Mouse (Mus musculus) T-helper 17 cell (primary cell): ENCODE measurements around the gene Cyren.

Source experiments
- in situ Hi-C, 2 experiments: fragments of 300-600 bp; cut with MboI, MseI; formaldehyde crosslinking; loops; 1 replicate in 1 of 2; 2 replicates in 1 of 2; pipeline ENCODE4 v1.15.1; 2025; ENCODE audit warnings: high pct_unique_total_duplicates in 2 of 2

Cyren gene

DNA sequence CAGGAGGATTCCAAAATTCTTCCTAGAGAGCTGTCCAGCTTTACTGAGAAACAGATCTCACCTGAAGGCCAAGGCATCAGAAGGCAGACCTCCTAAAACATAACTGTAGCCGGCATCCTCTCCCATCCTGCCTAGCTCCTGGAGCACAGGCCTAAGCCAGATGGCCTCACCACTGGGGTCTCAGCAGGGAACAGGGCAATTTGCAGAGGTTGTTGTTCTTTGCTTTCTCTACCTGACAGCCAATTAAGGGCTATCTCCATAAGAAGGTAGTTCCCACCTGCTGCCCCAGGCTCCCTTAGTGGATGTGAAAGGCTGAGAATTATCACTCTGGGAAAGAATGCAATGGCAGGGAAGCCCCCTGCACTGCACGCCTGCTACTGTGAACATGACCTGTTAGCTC, 23.1 kb upstream of the Cyren start:
- in situ Hi-C loops, result no loop called here

DNA sequence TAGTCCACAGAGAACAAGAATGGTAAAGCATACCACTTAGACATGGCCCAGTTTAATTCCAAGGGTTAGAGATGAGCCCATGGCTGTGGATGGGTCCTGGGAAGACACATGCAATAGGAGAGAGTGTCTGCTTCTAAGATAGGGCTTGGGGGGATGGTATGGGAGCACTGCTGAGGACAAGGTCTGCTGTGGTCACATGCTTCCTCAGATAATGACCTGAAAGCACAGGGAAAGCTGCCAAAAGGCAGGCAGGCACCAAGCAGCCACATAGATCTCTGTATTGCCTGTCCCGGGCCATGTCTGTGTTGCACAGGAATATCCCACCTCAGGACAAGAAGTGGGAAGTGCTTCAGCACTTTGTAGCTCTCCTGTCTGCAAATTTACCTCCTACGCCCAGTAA, 21.3 kb upstream of the Cyren start:
- in situ Hi-C loops, result no loop called here

DNA sequence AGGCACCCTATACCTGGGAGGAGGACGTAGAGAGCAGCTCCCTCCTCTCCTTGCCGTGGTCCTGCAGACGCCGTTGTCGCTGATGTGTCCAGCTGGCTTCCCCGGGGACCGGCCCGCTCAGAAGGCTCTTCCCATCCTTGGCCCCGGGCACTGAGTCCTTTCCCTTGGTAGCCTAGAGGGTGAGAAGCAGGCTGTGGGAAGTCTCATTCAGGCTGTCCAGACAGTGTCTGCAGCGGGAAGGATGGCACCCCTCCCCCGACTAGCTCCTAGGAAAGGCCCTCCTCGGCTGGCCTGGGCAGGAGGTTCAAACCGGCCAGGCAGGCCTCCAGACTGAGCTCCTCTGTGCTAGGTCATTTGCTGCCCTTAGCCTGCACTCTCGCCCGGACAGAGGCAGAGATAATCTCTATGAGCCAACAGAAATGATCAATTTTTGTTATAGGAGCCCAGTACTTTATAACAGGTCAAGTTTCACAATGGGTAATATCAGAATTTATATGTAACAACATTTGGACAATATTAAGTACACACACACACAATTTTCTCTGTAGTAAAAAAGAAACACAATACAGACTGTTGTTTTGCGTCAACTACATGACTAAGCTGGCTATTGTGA, 18.4 kb upstream of the Cyren start:
- in situ Hi-C loops, result no loop called here

DNA sequence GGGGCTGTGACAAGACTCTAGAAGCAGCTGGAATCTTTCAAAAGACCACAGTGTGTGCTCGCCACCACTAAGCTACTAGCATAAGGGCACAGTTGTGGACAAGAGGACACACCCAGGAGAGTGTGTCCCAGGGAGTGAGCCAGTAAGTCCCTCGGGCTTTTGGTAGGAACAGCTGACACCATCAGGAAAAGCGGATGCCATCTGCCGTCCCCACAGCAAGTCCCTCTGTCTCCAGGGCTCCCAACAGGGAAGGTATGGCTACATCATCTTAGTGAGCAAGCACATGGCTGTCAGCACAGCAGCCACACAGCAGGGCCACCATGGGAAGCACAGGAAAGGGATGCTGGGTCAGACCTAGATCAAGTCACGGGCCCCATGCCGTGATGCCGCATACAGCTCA, 17.7 kb upstream of the Cyren start:
- in situ Hi-C loops, result no loop called here

DNA sequence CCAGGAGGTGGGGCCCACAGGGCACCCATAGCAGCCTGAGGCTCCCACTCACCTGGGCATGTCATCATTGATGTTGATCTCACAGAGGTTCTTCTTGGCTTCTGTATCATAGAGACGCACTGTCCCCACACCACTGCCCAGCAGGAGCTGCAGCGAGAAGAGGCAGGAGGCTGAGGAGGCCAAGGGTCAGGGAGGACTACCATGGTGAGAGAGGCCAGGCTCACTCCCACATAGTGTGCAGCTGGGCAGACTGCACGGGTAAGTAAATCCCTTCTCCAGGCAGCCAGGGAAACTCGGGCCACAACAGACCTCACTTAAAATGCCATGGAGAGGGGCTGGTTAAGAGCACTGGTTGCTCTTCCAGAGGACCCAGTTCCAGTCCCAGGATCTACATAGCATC, 11.3 kb upstream of the Cyren start:
- in situ Hi-C loops, result no loop called here

DNA sequence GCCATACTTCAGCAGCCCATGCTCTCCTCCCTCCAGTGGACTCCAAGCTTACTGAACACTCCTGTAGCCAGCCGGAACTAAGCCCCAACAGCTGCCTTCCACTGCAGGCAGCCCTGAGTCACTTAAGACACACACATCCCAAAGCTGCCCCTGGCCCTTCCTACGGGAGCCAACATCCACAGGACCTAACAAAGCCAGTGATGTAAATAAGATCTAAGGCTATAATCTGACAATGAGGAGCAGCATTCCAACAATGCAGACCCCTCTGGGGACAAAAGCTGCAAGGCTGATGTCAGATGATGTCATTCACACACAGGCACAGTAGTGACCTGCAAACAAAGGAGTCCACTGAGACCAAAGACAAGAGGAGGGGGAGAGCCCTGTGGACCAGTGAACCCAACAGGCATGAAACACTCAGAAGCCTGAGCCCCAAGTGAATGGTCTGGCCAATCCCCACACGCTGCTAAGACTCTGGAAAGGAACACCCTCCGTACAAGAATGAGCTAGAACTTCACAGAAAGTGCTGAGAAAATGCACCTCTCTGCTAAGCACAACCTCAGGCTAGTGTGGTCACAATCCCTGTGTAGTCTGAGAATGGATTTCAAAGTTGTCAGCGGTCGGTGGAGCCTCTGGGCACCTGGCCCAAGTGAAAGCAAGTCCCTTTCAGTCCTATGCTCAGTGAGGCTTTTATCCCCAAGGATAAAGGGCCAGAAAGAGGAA, 9.4 kb upstream of the Cyren start:
- in situ Hi-C loops, result no loop called here

DNA sequence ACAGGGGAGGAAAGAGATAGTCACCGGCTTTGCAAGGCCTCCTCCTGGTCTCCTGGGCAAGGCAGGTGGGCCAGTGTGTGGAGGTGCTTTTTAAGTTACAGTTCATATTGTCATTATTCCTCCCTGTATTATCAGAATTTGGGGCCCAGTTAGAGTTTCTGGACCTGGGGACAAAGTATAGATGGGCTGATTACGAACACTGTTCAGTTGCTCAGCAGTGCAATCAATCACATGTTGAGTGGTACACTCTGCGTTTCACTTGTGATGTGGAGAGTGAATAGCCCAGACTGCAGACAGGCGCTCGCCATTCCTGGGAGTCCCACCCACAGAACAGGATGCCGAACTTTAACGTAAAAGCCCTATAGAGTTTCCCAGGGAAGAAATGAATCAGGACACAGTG, 6.9 kb upstream of the Cyren start:
- in situ Hi-C loops, result no loop called here

DNA sequence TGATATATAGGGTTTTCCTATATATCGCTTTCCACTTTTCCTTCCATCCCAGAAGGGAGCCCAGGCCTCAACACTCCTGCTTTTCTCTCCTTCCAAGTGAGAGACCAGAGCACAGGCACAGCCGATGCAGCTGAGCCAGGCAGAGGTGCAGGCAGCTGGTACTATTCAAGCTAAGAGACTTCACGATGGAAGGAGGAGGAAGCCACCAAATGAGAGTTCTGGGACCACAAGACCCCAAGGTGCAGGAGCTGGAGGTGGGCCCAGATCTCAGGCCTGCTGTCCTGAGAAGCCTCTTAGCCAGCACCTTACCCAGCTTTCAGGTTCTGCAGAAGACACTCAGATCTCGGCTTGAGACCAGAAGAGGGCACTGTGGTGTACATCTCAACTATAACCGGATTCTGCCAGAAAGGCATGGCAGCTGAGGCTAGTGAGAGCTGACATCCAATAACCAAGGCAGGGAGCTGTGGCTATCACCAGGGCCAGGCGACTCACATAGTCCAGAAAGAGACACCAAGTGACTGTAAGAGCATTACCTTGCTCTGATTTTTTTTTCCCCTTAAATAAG, 2.1 kb upstream of the Cyren start:
- in situ Hi-C loops, result no loop called here

DNA sequence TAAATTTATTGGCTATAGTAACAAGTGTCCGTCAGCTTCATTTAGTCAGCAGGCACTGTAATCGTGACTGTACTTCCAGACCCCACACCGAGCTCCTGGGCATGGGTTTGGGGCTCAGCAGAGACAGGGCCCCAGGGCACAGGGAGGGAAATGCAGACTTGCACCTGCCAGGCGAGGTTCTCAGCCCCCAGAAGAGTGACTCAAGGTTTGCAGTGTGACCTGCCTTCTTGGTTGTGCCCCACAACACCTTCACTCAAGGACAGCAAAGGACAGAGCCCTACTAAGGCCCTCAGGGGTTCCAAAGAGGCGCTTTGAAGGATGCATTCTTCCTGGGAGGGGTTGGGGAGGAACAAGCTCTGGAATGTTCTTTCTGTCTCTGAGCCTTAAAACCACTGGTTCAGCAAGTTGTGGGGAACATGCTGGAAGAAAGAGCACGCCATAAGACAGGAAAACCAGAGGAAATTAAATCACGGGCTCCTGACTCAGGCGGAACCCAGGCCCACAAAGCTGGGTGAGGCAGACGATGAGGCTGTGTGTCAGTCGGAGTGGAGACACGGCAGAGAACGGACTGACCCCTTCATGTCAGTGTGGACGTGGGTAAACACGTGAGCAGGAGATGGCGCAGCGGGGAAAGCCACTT, 1.4 kb upstream of the Cyren start:
- in situ Hi-C loops, result no loop called here

DNA sequence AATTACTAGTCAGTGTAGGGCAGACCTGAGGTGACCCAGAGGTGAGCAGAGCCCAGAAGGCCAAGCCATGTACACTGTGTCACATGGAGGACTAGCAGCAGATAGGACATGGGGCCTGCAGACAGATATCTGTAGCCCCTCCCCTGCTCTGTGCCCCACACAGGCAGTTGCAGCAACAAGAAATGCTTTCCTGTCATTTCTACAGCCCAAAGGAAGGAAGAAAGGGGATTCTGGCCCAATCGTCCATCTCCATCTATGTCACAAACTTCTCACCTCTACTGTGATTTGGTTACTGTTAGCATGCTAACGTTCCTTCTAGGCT, 1.1 kb downstream of the Cyren start:
- in situ Hi-C loops, result no loop called here

DNA sequence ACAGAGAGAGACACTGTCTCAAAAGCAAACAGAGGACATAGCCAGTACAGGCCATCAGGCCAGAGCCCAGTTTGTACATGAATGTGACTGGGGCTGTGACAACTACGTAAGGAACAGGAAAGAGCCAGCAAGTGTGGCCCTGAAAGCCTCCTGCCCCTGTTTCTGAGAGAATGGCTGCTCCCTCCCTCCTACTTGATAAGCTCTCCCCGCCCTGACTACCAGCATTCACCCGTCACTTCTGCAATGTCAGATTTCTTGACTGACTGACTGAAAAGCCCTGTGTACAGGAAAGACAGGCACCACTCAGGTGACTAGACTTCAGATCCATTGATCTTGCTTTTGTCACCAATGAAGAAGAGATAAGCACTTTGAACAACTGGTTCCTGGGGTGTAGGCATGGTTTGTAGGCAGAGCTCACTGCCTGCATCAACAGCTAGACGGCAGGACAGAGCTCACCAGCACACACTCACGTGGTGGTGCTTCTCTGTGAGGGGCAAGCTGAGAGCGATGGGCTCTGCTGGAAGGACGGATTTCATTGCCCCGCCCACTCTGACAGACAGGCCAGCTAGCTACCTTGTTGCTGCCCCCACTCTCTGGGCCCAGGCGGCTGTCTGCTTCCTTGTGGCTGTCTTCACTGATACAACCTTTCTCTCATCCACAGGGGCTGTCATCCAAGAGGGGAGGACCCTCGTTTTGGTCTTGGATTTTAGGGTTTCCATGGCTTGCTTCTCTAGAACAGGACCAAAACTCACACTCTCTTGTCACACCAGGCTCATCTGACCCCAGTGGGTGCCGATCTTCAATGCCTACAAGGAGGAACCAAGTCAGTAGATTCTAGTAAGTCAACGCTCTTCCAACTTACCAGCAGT, 1.7 kb downstream of the Cyren start:
- in situ Hi-C loops, result no loop called here

DNA sequence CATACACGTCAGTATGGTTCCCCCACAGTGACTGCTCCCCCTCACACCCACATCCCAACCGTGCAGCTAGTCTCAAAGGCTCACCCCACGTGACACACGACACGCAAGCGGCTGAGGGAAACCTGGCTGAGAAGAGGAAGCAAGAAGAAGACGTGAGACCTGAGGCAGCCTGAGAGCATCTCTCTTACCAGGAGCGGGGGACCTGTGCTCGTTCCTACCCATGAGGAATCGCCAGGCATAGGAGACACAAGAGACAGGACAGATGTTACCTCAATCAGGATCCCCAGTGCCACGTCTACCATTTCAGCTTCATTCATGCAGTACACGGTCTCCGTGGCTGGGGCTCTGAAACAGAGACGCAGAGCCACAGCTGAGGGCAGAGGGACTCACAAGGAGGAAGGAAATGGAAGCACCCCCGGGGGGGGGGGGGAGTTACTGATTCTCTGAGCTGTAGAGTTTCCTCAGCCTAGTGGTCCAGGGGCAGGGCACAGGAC, 2.5 kb downstream of the Cyren start:
- in situ Hi-C loops, result no loop called here

DNA sequence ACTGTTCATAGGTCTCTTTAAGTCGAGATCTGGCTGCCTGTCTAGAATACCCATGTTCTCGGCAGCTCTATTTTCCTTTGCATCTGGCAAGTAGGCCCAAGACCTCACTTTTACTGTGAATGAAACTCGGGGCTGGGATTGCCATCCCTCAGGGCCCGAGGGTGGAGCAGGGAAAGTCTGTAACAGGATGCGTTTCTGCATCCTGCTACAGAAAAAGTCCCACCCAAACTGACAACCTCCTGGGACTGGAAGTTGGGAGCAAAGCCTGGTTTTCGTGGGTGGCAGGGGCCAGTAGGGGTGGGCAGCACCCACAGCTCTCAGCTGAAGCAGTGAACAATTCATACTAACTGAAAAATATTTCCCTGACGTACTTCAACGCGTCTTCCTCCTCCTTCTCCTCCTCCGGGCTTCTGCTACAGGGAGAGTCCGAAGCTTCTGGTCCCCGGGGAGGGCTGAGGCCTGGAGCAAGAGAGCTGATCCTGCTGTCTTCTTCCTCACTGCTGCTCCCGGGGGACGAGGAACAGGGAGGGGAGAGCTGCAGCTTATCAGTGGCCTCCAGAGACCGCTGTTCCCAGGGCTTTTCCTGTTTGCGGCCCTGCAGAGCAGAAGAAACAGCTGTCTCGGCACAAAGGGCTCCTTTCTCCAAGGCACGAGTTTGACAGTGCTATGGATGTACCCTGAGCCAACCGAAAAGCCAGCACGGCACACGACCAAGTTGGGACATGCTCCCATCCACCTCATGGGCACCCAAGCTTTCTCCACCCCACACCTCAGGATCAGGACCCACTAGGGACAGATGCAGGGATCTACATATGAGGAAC, 3.5 kb downstream of the Cyren start:
- in situ Hi-C loops, result no loop called here

DNA sequence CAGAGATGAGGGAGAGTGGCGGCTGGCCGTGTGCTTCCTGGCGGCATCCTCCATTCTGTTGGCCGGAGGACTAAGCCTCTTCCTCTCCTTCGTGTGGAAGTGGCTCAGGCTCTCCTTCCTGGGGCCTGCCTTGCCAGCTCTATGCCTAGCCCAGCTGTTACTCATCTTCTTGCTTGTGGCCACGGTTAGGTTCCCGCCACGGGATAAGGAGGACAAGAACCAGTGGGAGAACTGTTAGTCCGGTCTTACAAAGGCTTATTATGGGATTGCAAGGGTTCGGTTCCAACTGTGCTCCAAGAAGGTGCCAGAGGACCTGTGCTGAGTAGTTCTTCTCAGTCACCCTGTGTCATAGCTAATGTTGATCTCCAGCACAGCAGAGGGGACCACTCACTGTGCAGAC, 5.0 kb downstream of the Cyren start:
- in situ Hi-C loops, result no loop called here

DNA sequence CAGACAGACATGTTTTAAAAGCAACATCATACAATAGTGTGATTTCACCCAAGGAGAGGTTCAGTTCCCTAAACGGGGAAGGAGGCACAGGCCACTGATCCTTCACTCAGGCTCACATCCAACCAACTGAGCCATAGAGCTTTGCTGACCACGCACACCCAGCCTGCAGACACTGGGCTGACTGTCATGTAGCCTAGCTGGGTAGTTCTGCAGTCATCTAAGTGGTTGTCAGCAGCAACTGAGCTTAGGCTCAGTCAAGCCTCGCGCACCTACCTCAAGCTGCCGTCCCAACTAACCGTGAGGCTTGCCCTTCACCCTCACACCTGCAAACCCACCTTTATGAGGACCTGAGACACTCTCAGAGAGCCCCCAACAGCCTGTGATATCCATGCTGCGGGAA, 5.9 kb downstream of the Cyren start:
- in situ Hi-C loops, result no loop called here

DNA sequence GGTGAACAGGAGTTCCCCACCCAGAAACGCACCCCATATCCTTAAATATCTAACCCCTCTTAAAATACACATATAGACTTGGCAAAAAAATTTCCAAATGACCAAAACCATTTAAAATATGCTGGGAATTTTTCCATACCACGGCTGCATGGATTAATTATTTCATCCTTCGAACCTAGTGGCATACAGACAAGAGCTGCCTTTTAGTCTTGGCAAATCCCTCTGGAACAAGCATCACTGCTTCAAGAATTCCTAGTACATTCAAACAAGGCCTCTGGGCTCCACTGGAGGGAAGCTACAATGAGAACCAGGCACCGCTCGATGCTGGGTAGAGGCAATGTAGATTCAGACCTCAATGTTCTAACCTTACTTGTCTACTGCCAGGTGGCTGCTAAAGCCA, 7.1 kb downstream of the Cyren start:
- in situ Hi-C loops, result no loop called here

DNA sequence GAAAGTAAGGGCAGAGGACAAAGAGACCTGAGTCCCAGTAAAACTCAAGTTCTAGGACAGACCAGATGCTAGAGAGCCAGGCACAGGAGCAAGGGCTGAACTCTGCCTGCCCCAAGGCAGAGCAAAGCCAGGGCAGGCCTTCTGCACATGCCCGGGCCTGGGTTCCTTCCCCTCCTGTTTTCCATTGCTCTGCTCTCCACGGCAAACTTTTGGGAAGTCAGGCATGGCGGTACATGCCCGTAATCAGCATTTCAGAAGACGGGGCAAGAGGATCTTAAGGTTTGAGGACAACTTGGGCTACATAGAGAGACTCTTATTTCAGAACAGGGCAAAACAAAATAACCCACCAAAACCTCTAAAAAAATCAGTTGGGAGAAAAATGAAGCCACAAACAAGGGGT, 7.7 kb downstream of the Cyren start:
- in situ Hi-C loops, result no loop called here

DNA sequence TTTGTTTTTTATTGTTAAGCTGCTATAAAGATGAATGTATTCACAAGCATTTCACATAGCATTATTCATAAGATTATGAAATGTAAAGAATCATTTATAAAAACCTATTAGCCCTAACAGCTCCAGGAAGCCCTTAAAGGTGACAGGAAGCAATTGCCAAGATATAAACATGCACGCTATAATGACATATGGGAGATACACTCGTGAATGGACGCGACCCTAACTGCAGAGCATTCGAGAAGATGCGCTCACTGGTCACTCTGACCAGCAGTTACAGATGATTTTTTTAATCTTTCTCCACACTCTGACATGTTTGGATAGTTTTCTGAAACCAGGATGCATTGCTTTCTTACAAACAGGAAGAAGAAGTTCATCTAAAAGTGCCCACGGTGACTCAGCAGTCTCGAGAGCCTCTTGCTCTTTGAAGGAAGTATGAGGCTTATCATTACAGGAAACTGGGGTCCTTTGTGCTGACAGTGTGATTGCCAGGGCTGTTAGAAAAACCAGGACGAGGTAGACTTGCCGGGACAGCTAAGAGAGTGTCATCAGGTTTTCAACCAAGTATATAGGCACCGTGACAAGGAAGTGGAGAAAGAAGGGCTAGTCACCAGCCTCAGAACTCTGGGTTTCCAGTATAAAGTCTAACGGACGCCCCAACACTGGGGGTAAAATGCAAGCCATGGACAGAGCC, 8.5 kb downstream of the Cyren start:
- in situ Hi-C loops, result no loop called here

DNA sequence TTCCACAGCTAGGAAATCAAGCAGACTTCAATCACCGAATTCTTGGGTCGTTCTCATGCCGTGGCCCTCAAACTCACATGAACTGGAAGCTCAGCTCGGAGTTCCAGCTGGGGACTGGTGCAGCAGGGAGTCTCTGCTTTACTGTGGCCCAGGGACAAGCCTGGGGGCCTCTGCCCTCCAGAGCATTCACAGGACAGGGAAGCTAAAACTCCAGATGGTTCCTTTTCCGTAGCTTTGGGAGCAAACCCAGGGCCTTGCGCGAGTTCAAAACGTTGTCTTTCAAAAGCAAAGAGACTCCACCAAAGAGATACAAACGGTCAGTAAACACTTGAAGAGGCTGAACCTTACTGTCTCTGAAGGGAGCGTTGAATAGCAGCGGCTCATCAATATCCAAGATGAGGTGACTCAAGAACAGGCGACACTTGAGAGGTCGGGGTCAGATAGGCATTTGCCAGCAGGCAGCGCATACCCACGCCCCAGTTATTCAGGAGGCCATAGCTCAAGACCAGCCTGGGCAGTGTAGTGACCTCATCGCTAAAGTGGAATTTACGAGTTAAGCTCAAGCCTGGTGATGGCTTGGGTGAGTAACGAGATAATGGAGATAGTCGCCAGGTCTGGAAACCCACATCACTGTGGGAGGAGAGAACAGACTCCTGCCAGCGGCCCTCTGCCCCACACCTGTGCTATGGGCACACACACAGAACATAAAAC, 9.2 kb downstream of the Cyren start:
- in situ Hi-C loops, result no loop called here

DNA sequence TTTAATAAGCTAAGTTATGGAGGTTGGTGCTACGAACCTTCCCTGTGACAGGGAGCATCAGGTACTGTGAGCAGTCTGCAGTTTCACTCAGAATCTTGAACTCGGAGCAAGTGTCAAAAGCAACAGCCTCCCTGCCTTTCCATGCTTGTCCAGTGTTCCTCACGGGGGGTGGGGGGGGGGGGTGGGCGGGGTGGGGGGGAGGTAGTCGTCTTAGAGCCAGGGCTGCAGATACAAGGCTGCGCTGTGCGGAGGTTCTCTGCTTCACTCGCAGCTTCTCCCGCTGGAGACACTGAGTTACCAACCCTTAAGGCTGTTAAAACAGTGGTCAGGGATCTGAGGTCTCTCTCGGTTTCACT, 9.9 kb downstream of the Cyren start:
- in situ Hi-C loops, result no loop called here
